ENCODE assay signal across 41 mouse cellular contexts in genomic region chr4:106522547-106522946, GRCm38 (mm10). TPM values are rescaled to one million over a fixed set of nuclear protein-coding genes. Genes with fewer than 3 reads are reported as not detected.
"Had no signal": no experiment of that assay in that cellular context is flagged by ENCODE, and none has a peak within 500 bp of the region (broad histone marks: within the 10 kb centered on the region; RNA-seq: fewer than 3 reads in every experiment).

No protein-coding gene starts in this region.

- H3K36me3 ChIP-seq: heart, embryonic 12.5 days; heart, embryonic 13.5 days; heart, embryonic 15.5 days; hindbrain, embryonic 10.5 days; hindbrain, embryonic 12.5 days; hindbrain, embryonic 13.5 days; hindbrain, embryonic 15.5 days; intestine, embryonic 15.5 days; kidney, embryonic 15.5 days had no signal

- DNase-seq: heart, postnatal 10 days; heart, postnatal 14 days; heart, postnatal 36 days; heart, postnatal 4 days; kidney, adult 11 months; kidney, adult 18-20 months; kidney, adult 2 months; kidney, adult 8-10 months; kidney, adult 9 months; kidney, postnatal 10 days; kidney, postnatal 14 days; kidney, postnatal 25 days; kidney, postnatal 36 days; kidney, postnatal 4 days; layer of hippocampus, adult 9-11 months; layer of hippocampus, postnatal 36 days had no signal

- H3K27me3 ChIP-seq: heart, embryonic 15.5 days; hindbrain, embryonic 12.5 days; hindbrain, embryonic 13.5 days; hindbrain, embryonic 15.5 days; intestine, embryonic 15.5 days; kidney, embryonic 15.5 days had no signal

- H3K4me1 ChIP-seq: heart, embryonic 13.5 days; heart, embryonic 15.5 days; hindbrain, embryonic 12.5 days; hindbrain, embryonic 13.5 days; hindbrain, embryonic 15.5 days; intestine, embryonic 15.5 days; kidney, embryonic 15.5 days had no signal

- H3K4me2 ChIP-seq: heart, embryonic 11.5 days; heart, embryonic 12.5 days; heart, embryonic 13.5 days; heart, embryonic 15.5 days; hindbrain, embryonic 12.5 days; hindbrain, embryonic 13.5 days; hindbrain, embryonic 14.5 days; hindbrain, embryonic 15.5 days; intestine, embryonic 15.5 days; kidney, embryonic 15.5 days had no signal

- ATAC-seq: hindbrain, embryonic 16.5 days; hindbrain, postnatal 0 days; inflammation-experienced regulatory T-cells, adult 6 months; intestine, embryonic 15.5 days; intestine, embryonic 16.5 days; intestine, postnatal 0 days had no signal

- H3K27ac ChIP-seq: heart, embryonic 13.5 days; heart, embryonic 15.5 days; hindbrain, embryonic 10.5 days; hindbrain, embryonic 12.5 days; hindbrain, embryonic 13.5 days; hindbrain, embryonic 14.5 days; hindbrain, embryonic 15.5 days; hindbrain, postnatal 0 days; intestine, embryonic 15.5 days; kidney, embryonic 15.5 days; kidney, postnatal 0 days; layer of hippocampus, adult 2 months; left cerebral cortex, adult 2 months had no signal

- H3K9ac ChIP-seq: heart, embryonic 12.5 days; heart, embryonic 13.5 days; heart, embryonic 15.5 days; hindbrain, embryonic 12.5 days; hindbrain, embryonic 13.5 days; hindbrain, embryonic 14.5 days; hindbrain, embryonic 15.5 days; intestine, embryonic 15.5 days; kidney, embryonic 15.5 days had no signal

- H3K4me3 ChIP-seq: heart, embryonic 12.5 days; heart, embryonic 13.5 days; heart, embryonic 15.5 days; hindbrain, embryonic 10.5 days; hindbrain, embryonic 12.5 days; hindbrain, embryonic 13.5 days; hindbrain, embryonic 15.5 days; intestine, embryonic 15.5 days; kidney, embryonic 15.5 days; layer of hippocampus, adult 2 months; left cerebral cortex, adult 2 months had no signal

- H3K9me3 ChIP-seq: heart, embryonic 12.5 days; heart, embryonic 13.5 days; heart, embryonic 15.5 days; hindbrain, embryonic 10.5 days; hindbrain, embryonic 12.5 days; hindbrain, embryonic 13.5 days; hindbrain, embryonic 15.5 days; intestine, embryonic 15.5 days; kidney, embryonic 15.5 days had no signal

RNA-seq across cellular contexts. Expression of gene Bsnd, which starts 30.5 kb away (rescaled TPM):
- polyA plus RNA-seq: heart, embryonic 11.5 days; heart, embryonic 12.5 days; heart, embryonic 13.5 days; heart, embryonic 14.5 days; heart, embryonic 15.5 days; heart, embryonic 16.5 days; heart, postnatal 0 days; hindbrain, embryonic 10.5 days; hindbrain, embryonic 11.5 days; hindbrain, embryonic 13.5 days; hindbrain, embryonic 14.5 days; hindbrain, embryonic 16.5 days; hindbrain, postnatal 0 days; inflammation-experienced regulatory T-cells, adult 6 months; intestine, embryonic 14.5 days; intestine, embryonic 15.5 days; intestine, embryonic 16.5 days; intestine, postnatal 0 days; large intestine, adult 2 months had no signal

RNA-seq across cellular contexts. Expression of gene Pcsk9, which starts 58.4 kb away (rescaled TPM):
- polyA plus RNA-seq: inflammation-experienced regulatory T-cells, adult 6 months had no signal
